Mouse (Mus musculus): ENCODE results near the gene Tfpi. TPM values are rescaled to one million over a fixed set of nuclear protein-coding genes. Genes with fewer than 3 reads are reported as not detected.
"Not testable (repeated sequence)": the region's sequence is repeated elsewhere in the genome, so short reads cannot be mapped to it uniquely, and the experiment has no call there.

The Tfpi gene
- 6.9 and 8.0 TPM in 2 replicates for polyA plus RNA-seq (2012; rRNA removed)

DNA sequence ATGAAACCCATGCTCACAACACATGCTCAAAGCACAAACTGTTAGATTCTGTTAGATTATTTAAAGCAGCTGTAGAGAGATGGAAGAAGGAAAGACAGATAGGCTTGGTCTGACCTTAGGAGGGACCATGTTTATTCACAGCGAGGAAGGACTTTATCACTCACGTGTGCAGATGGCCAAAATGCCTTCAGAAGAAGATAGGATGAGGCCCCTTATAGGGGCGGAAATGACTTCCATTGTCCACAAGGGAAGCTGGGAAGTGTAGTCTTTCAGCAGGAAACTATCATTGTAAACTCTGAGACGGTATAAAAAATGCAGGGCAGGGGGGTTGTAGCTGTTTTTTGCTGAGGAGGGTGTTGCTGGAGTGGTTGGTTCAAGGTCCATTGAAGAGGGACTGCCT, at the start of gene Tfpi:
Tfpi (minus strand) TSS at position 199 of the 400 bp plus-strand sequence.
- no peak for DNase-seq (ENCODE audit: low read depth)

DNA sequence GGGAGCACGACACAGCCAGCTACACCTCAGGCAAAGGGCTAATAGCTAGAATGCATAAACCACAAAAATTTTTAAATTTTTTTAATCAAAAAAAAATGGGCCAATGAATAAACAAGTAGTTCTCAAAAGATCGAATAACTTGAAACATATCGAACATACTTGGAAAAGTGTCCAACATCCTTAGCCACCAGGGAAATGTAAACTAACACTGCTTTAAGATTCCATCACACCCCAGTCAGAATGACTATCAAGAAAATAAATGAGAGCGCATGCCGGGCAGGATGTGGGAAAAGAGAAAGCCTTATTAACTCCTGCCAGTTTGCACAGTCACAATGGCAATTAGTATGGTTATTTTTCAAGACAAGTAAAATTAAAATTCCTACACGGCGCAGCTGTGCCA, 49.6 kb upstream of the Tfpi start:
- DNase-seq (ENCODE audit: low read depth): no peak

DNA sequence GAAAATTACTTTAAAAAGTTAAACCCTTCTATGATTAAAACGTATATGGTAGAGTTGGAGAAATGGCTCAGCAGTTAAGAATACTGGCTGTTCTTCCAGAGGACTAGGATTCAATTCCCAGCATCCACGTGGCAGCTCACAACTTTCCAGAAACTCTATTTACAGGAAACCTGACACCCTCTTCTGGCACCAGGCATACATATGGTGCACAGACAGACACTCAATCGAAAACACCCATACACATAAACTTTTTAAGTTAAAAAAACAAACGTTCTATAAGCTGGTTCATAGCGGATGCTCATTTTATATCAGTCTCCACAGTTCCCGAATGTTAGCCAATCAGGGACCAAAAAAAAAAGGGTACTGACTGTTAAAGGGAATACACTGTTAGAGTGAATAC, 49.2 kb upstream of the Tfpi start:
- no peak for DNase-seq (ENCODE audit: low read depth)

DNA sequence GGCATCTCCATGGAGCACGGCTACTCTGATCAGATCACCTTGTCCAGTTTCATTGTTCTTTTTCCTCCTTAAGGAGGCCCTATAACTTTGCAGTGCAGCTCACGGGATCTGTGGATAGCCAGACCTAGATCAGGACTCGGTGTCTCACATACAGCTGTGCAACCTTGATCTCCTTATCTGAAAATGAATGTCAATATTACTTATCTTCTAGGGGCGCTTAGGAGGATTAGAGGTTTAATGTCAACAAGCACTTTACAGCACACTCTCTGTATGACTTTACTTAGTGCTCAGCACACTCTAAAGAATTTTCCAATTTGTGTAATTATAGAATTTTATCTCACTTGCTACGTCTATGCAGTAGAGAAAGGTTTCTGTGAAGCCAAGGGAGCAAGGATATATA, 48.5 kb upstream of the Tfpi start:
- DNase-seq (ENCODE audit: low read depth): no peak

DNA sequence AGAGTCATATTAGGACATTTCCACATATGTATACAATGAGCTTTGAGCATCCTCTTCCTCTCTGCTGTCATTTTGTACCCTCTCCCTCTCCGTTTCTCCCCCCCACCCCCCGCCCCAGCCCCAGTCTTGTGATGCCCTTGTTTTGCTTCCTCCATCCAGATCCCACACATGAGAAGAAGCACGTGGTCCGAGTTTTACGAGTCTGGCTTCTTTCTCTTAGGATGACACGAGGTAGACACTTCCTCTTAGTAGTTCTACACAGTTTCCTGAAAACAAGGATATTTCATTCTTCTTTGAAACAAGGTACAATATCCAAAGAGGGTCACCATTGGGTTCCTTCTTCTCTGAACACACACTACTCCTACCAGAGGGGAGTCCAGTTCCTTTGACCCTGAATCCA, 47.4 kb upstream of the Tfpi start:
- DNase-seq (ENCODE audit: low read depth): no peak

DNA sequence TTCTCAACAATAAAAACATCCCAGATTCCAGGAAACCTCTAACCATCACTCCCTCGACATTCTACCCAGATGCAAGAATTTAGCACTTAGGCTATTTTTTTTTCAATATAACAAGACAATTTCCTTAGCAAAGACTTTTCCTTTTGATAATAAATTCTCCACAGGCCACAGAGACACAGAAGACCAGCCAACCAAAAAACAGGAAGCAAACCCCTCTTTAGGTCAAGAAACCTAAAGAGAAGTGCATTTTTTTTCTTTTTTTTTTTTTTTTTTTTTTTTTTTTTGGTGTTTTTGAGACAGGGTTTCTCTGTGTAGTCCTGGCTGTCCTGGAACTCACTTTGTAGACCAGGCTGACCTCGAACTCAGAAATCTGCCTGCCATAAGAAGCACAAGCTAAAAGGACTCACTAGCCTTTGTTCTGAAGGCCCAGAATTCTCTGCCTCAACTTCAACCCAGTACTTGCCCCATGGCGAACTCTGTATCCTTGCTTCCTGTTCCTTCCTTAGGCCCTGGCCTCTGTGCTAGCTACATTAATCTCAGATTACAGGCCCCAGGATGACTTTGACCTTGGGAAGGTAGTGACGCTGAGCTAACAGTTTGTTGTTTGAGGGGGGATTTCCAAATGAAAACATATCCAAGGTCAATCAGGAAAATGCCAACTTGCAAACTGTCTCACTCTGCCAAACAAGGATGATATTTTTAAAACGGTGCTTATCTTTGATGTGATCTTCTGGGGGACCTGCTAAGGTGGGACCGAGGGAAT, 46.7 kb upstream of the Tfpi start:
- no peak for DNase-seq (ENCODE audit: low read depth)

DNA sequence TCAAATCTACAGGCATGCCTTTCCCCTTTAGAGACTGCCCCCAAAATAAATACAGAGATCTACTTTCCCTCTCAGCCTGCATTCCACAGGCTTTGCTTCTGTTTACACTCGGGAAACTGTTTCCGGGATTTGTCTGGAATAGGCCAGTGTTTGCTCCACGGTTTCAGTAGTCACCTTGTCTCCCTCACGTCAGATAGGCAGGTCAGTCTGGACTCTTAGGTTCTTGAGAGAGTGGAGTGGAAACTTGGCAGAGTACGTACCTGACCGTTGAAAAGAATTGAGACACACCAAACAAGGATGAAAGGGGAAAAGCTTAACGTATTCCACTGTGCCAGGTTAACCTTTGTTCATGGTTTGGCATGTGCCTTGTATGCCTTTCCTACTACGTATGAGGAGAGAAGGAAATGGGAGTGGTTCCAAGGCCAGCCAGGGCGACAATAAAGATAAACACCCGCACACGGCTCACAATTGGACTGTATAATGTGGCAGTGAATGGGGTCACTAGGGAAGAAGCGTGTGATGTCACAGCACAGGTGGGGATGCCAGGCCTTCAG, 43.0 kb upstream of the Tfpi start:
- DNase-seq (ENCODE audit: low read depth): no peak

DNA sequence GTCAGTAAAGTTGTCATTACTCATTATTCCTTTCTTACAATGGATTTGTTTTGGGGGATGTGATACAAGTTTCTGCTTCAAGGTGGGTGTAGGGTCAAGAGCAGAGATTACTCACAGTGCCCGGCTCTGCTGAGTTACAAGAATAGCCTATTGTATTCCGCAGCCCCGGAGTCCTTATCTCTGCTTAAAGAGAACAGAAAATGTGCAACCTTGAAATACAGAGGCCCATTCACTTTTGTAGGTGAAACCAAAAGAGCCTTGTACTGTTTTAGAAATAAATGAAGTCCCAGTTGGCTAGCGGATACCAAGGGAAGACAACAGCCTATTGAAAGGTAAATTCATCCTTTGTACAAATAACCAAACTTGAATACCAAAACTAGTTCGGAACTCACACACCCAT, 42.2 kb upstream of the Tfpi start:
- no peak for DNase-seq (ENCODE audit: low read depth)

DNA sequence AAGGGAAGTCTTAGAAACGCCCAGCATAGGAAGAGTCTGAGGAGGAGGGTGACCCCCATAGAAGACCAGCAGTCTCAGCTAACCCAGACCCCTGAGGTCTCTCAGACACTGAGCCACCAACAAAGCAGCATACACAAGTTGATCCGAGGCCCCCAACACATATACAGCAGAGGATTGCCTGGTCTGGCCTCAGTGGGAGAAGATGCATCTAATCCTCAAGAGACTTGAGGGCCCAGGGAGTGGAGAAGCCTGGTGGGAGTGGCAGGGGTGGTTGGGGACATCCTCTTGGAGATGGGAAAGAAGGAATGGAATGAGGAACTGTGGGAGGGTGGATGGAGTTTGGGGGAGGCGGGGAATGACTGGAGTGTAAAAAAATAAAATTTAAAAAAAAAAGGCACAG, 36.7 kb upstream of the Tfpi start:
- no peak for DNase-seq (ENCODE audit: low read depth)

DNA sequence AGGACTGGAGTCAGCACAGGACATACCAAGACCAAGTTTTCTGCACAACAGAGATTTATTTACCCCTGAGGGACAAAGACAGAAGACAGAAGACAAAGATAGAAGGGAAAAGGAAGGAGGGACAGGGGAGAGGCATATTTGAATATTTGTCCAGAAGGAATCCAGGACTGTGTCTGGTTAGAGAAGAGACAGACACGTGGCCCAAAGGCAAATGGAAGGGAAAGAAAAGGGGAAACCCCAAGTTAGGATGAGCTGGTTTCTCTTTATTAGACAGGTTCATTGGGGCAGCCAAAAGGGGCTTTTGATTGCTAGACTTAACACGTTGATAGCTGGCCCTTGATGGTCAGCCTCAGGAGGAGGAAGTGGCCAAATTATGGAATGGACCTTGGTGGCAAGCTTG, 34.9 kb upstream of the Tfpi start:
- DNase-seq (ENCODE audit: low read depth): no peak

DNA sequence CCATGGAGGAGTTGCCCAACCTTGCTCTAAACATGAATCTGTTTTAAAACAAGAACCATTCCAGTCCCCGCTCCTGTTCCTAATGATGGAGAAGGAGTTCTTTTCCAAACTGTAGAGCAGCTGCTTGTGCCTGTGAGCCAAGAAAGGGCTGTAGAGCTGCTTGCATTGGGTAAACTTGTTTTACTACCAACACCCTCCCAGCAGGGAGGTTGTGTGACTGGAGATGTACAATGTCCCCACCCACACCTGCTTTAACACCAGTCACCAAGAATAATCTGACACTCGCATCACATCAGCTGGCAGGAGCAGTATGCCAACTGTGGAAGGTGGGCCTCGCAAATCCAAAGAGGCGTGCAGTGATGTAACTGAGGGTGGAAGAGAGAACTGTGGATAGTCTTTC, 34.5 kb upstream of the Tfpi start:
- no peak for DNase-seq (ENCODE audit: low read depth)

DNA sequence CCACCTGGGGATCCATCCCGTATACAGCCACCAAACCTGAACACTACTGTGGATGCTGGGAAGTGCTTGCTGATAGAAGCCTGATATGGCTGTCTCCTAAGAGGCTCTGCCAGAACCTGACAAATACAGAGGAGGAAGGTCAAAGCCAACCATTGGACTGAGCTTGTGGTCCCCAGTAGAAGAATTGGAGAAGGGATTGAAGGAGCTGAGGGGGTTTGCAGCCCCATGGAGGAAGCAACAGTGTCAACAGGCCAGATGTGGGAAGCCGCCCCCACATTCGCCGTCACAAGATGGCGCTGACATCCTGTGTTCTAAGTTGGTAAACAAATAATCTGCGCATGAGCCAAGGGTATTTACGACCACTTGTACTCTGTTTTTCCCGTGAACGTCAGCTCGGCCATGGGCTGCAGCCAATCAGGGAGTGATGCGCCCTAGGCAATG, 28.4 kb upstream of the Tfpi start:
- DNase-seq (ENCODE audit: low read depth): not testable (repeated sequence)

DNA sequence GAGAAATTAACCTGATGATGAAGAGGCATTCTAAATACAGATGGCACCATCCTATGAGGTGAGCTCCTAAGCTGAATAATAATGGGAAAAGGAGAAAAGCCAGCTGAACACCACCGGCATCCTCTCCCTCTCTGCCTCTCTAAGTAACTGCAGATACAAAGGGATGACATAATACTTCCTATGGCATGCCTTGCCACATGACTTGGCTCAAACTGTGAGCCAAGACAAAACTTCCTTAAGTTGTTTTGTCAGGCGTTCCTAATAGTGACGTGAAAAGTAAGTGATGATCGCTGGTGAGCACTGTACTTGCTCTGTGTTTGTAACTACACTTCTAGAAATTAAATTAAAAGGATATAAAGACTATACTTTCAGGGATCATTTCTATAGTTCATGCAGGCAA, 27.7 kb upstream of the Tfpi start:
- DNase-seq (ENCODE audit: low read depth): no peak

DNA sequence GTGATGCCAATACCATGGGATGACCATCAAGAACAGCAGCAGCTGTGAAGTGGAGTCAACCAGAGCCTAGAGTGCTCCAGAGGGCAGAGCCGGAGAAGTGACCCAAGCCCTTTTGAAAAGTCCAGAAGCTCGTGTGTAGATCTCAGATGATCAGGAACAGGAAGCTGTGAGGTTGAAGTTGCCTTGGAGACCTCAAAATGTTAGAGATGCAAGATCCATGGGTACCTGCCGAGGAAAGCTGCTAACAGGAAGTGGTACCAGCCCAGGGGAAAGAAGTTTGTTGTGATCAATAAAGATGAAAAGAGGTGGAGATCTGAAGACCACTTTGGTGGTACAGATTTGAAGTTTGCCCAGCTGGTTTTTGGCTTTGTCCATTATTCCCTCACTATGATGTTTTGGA, 22.3 kb upstream of the Tfpi start:
- no peak for DNase-seq (ENCODE audit: low read depth)

DNA sequence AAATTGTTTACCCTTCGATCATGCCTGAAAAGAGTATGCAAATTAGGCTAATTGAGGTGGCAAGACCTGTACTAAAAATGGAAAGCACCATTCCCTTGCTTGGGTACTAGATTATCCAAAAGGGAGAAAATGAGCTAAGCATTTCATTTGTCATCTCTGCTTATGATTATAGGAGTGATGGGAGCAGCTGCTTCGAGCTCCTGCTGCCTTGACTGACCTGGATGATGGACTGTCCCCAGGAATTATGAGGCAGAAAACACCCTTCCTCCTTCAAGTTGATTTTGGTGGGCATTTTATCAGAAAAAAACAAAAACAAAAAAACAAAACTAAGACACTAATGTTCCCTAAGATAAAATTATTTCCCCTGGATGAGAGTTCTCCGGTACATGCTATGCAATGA, 18.5 kb upstream of the Tfpi start:
- DNase-seq (ENCODE audit: low read depth): no peak

DNA sequence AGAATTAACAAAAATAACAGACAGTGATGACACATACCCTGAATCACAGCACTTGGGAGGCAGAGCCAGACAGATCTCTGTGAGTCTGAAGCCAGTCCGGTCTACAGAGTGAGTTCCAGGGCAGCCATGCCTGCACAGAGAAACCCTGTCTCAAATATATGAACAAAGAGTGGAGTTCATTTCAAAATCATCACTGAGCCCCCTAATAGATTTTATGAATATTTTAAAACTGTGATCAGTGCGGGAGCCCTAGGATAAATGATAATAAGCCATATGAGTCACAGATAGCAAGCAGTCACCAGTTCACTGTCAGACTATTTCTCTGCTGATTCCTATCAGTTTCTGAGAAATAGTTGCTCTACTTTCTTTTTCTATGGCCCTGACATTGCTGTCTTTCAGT, 17.1 kb upstream of the Tfpi start:
- DNase-seq (ENCODE audit: low read depth): no peak

DNA sequence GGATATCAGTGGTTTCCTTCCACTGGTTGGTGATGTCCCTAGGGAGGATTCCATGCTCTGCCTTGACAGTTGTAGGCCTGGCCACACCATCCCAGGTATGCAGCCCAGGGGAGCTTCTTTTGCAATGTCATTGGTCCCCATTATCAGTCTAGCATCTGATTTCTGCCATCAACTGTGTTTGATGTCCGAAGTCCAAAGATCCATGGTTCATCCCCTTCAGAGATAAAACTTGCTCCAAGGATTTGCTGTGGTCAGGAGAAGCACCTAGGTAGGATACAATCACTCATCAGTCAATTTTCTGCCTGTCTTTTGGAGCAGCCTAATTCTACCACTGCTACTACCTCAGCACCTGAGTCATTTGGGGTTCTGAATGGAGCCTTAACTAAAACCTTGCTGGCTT, 15.1 kb upstream of the Tfpi start:
- DNase-seq (ENCODE audit: low read depth): no peak

DNA sequence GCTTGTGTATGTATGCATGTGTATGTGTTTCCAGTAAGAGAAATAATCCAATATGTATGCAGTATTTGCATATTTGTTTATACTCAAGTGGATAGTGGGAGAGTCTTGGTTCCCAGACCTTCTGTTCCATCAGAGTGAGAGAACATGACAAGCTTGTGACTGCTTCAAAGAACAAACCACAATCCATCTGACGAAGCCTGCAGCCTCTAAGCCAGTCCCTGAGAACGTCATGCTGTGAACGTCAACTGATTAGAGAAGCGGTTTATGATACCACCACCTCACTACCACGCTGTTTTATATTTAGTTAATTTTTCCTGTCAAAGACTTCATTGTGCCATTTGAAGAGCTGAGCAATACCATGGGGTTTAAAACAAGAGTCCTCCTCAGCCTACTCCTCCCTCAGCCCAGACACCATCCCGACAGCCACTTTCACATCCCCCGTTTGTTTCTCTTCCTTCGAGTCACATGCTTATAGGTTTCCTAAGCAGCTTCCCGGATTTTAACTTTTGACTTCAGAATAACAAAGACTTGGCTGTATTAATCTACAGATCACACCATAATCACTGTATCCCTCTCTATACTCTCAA, 11.2 kb upstream of the Tfpi start:
- no peak for DNase-seq (ENCODE audit: low read depth)

DNA sequence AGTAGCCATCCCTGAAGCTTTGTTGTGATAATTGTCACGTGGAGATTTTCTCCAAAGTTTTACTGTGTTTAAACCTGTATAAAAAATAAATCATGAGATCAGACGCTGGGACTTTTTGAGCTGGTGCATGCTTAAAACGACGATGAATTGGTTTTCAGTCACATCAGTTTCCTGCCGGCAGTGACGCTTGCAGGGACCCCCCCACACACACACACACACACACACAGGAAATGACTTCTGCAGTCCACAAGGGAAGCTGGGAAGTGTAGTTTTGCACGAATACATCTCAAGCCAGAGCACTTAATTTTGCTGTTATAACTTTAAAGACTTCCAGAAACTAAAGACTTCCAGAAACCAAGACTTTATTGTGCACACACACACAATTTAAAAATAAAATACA, 5.3 kb upstream of the Tfpi start:
- no peak for DNase-seq (ENCODE audit: low read depth)

DNA sequence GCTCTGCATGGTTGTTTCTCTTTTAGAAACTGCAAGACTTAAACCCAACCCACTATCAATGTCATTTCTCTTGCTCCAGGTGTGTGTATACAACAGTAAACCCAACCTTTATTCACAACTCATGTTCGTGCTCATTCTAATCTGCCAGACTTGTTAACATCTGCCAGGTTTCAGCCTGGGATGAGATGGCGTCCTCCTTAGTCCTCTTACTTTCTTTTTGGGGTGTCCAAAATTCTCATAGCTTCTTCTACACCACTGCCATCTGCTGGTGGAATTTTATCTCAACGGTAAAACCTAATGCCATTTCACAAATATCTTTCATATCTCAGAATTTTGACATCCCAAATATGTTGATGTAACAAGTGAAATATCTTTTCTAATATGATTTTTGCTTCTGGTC, 2.5 kb upstream of the Tfpi start:
- DNase-seq (ENCODE audit: low read depth): no peak

DNA sequence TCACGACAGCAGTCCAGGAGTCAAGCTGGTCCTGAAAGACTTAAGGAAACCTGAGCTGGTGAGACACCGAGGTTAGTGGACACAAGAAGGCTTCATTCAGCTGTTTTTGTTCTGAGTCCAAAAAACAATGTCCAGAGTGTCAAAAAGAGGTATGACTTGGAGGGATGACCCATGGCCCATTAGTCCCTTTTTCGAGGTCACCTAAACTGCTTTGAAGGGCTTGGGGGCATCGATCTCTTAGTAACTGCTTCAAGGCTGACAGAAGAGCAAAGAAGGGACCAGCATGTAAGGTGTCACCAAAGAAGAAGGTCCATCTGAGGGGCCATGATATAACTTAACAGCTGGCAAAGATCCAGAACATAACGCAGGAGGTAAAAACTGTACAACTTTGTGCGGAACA, 1.2 kb upstream of the Tfpi start:
- no peak for DNase-seq (ENCODE audit: low read depth)

DNA sequence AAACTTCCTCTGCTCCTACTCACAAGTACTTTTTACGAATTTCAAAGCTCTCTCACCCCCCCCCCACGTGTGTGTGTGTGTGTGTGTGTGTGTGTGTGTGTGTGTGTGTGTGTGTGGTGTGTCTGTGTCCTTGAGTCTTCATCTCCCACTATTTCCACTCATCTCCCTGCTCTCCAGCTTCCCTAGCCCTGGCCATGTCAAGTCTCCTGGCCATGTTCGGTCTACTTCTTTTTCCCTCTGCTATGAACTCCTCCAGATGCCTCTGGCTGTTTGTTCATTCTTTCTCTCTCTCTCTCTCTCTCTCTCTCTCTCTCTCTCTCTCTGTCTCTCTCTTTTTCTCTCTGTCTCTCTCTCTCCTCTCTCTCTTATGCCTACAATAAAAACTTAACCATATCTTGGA, 444 bp downstream of the Tfpi start:
- no peak for DNase-seq (ENCODE audit: low read depth)

DNA sequence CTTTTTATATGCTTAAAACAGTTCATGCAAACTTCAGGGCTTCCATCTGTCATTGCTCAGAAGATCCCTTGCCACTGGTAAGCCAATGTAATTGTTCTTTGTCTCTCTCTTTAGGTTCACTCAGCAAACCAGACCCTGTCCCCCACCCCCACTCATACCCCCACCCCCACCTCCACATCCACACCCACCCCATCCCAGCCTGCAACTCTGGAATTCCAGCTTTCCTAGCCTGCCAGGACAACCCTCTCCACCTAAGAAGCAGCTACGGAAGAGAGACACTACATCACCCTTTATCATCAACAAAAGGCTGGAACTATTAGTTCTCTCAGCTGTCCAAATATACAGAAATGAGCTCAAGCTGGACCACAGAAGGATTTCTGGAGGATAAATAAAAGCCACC, 974 bp downstream of the Tfpi start:
- DNase-seq (ENCODE audit: low read depth): no peak

DNA sequence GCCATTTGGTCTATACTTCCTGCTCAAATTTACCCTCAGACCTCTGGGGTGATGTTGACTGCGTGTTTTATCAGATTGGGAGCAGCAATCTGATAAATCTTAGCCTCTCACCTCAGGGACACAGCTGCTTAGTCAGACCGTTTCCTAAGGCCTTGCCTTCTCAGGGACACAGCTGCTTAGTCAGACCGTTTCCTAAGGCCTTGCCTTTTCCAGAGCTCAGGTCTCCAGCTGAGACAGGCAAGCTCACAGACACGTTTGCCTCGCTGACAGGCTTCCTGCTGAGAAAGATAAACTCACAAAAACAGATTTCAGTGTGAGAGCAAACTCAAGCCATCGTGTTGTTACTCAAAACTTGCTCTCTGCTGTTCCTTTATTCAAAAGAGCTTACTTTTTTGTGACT, 1.9 kb downstream of the Tfpi start:
- no peak for DNase-seq (ENCODE audit: low read depth)

Data from gonadal fat pad, adult 2 months (tissue).